Mouse (Mus musculus) lung, adult 18-20 months (tissue): ENCODE measurements around the gene Iyd.

ENCODE experiments used
- DNase-seq, 2 experiments: peaks; one replicate each; pipeline ENCODE4 v3.0.0; 2022; ENCODE audit warnings: mixed read lengths in 2 of 2

The Iyd gene

GRCm38 (mm10) chr10:3555128-3555527 is 15.1 kb downstream of the Iyd start:
- DNase-seq = no peak

GRCm38 (mm10) chr10:3556538-3556937 is 16.5 kb downstream of the Iyd start:
- DNase-seq = no peak

GRCm38 (mm10) chr10:3559136-3559535 is 19.1 kb downstream of the Iyd start:
- DNase-seq = no peak

- DNase-seq = no peak
Measured at GRCm38 (mm10) chr10:3562165-3562564, 22.1 kb downstream of the Iyd start.

- no peak for DNase-seq
Measured at GRCm38 (mm10) chr10:3565126-3565525, 25.1 kb downstream of the Iyd start.

- DNase-seq = no peak
Measured at GRCm38 (mm10) chr10:3567821-3568220, 27.8 kb downstream of the Iyd start.

GRCm38 (mm10) chr10:3572723-3573649 is 32.9 kb downstream of the Iyd start:
- DNase-seq = peak; percentile 42 to 69

GRCm38 (mm10) chr10:3573905-3574500 is 34.0 kb downstream of the Iyd start:
- peak; percentile 23 to 46 for DNase-seq

- DNase-seq = no peak
Measured at GRCm38 (mm10) chr10:3590632-3591031, 50.6 kb downstream of the Iyd start.

GRCm38 (mm10) chr10:3591790-3592189 is 51.8 kb downstream of the Iyd start:
- DNase-seq = peak; percentile 12 to 16

GRCm38 (mm10) chr10:3596697-3597096 is 56.7 kb downstream of the Iyd start:
- DNase-seq = no peak

- no peak for DNase-seq
Measured at GRCm38 (mm10) chr10:3597760-3598159, 57.7 kb downstream of the Iyd start.
